Mouse (Mus musculus) bone marrow, adult 2 months (tissue): Measurements from ENCODE around the gene Reln. TPM values are rescaled to one million over a fixed set of nuclear protein-coding genes. Genes with fewer than 3 reads are reported as not detected.

Experiments used
- H3K27ac ChIP-seq: fragments of 200-500 bp; 2 replicates; pipeline ENCODE4 v1.5.1; 2012; ENCODE audit warnings: low read depth, mild to moderate bottlenecking, control low read depth, inconsistent platforms, low read length; ENCODE audit not compliant: control insufficient read depth, poor library complexity, insufficient read depth
- H3K4me1 ChIP-seq: fragments of 200-500 bp; 2 replicates; pipeline ENCODE4 v1.6.1; 2011; ENCODE audit warnings: low read length; ENCODE audit not compliant: control insufficient read depth, insufficient read depth
- H3K4me3 ChIP-seq: fragments of 200-500 bp; replicated peaks from 2 replicates; pipeline ENCODE3; 2011; ENCODE audit warnings: mild to moderate bottlenecking, low read depth, low read length, control low read depth; ENCODE audit not compliant: control insufficient read depth
- CTCF ChIP-seq: fragments of 200-500 bp; IDR thresholded peaks from 2 replicates; pipeline ENCODE4 v1.5.1; 2011; ENCODE audit warnings: low read length, control low read depth; ENCODE audit not compliant: control insufficient read depth, insufficient read depth
- POLR2A ChIP-seq: fragments of 200-500 bp; IDR thresholded peaks from 2 replicates; pipeline ENCODE4 v1.6.1; 2011; ENCODE audit warnings: low read depth, mild to moderate bottlenecking, control low read depth, low read length, borderline replicate concordance; ENCODE audit not compliant: control insufficient read depth
- whole genome bisulfite sequencing: fragments of 180-500 bp; shearing (Covaris S2); methylation state at CpG from one replicate; pipeline ENCODE4 v1.1.7; 2018; 5-methylcytosine and 5-hydroxymethylcytosine counted together
- polyA plus RNA-seq: library from polyadenylated mRNA; stranded (reverse); fragments of >200 nt; gene quantifications from 2 replicates; pipeline ENCODE4 v1.2.4, GENCODE M21; 2011; ENCODE audit warnings: low replicate concordance; ENCODE audit not compliant: missing spikeins, insufficient read depth, insufficient read length

Reln gene
- polyA plus RNA-seq, 1 experiment: 8.9 TPM

DNA sequence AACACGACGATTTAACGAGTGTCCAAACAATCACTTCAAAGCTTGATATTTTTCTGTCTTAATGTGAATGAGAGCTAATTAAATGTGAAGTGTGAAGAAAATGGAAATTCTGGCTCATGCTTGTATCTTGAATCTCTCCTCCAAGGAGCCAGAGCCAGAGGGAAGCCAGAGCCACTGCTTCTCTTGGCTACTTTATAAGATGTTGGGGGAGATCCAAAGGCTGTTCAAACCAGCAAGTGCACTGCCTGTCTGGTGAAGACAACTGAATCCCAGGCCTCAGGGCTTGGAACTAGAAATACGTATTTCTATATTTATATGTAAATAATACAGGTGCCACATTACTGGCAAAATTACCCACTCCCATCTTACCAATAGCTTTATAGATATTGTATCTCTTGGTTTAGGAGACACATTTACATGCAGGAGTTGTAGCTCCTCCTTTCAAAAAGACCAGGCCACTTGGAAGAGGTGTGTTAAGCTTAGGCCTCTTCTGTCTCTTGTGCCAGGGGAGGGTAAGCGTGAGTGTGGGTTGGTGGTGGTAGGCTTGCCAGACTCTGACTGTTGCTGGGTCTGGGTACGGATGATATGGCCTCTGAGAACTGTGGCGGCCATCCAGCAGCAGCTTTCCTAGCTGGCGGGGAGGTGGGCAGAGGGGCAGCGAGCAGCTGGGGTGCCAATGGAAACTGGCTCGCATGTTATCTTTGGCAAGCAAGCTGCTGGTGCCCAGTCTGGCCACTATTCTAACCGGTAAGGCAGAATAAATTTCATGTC, 395.6 kb downstream of the Reln start:
- Histone ChIP-seq H3K4me3 (no peak overlapping the region), H3K4me1 (no peaks in the 10 kb centered on the region), H3K27ac (no peak overlapping the region)
- TF ChIP-seq CTCF (no peak), POLR2A (no peak)
- WGBS: 75% methylated on average over 11 of the region's 11 CpGs

DNA sequence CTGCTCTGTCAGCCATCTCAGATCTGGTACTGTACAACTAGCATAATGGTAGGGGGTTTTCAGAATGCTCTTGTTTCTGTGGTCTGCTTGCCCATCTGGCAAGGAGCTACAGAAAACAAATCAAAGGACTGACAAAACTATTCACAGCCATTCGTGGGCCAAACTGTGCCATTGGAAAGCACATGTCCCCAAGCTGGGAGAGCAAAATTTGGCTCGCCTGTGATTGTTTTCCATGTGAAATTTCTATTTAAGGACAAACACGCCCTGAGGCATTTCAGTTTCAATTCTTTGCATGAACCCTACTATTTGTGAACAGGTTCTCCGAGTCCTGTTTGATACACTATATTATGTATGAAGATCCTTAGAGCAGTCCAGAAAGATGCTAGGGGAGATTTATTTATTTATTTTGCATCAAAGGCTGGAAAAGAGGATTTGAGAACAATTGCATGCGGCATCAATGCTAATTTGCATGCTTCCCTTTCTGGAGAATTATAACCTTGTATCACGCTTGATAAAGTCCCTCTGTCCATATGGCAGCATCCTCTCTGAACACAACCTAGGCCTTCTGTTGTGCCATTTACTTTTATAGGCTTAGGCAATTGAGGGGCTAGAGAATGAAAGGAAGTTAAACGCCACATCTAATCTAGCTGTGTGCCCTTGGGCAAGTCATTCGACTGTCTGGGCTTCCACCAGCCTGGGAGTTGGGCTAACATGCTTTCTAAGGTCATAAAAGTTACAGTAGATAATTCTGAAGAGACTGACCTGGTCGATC, 396.7 kb downstream of the Reln start:
- 78% methylated on average over 9 of the region's 9 CpGs for WGBS
- H3K27ac ChIP-seq: no peak overlapping the region

DNA sequence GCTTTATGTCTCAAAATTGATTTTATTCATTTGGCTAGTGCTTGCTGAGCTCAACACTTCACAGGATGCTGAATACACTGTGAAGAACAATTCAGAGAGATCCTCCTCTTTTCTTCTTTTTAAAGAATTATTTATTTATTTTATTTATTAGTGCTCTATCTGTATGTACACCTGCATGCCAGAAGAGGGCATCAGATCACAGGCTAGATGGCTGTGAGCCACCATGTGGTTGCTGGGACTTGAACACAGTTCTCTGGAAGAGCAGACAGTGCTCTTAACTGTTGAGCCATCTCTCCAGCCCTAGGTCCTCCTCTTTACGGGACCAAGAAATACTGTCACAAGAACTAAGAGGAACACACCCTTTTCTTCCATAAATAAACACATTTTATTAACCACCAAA, 399.9 kb downstream of the Reln start:
- Histone ChIP-seq H3K4me1 (no peaks in the 10 kb centered on the region), H3K27ac (no peak overlapping the region), H3K4me3 (no peak overlapping the region)
- 79% methylated on average over 1 of the region's 1 CpGs for WGBS
- TF ChIP-seq CTCF (no peak), POLR2A (no peak)

More for the DNA sequence above, 396.7 kb downstream of the Reln start:
- TF ChIP-seq CTCF (no peak), POLR2A (no peak)
- Histone ChIP-seq H3K4me3 (no peak overlapping the region), H3K4me1 (no peaks in the 10 kb centered on the region)

DNA sequence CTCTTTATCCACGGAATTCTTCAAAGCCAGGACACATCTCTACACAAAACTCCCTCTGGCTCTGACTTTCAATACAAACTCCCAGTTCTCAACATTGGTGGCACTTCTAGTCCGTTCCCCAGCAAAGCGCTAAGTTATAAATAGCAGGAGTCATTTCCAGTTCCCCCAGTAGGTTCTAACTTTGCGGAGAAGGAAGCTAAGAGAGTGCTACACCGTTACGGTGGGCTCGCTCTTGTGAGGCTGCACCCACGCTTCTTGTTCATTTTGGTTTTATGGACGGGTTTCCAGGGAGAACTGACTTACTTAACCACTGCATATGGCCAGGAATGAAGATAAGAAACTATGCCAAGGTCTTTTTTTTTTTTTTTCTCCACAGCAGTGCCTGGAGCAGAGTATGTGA, 405.1 kb downstream of the Reln start:
- TF ChIP-seq CTCF (no peak), POLR2A (no peak)
- Histone ChIP-seq H3K4me1 (no peaks in the 10 kb centered on the region), H3K27ac (no peak overlapping the region), H3K4me3 (no peak overlapping the region)
- 57% methylated on average over 9 of the region's 9 CpGs for WGBS

DNA sequence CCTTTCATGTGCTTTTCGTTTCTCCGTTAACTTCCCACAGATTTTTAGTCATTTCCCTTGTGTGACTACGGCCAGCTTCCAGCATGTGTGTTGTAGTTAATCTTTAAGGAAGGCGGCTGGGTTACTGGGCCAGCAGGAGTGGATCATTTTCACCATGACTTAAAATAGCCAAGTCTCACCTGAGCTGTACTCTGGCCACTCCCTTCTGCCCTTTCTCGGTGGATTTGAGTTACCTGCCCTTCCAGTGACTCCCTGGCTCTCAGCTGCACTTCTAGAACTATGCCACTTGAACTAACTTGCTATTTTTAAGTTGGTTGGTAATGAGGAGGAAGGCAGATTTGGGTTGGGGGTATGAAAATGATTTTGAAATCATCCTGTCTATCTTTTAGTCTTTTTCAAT, 406.4 kb downstream of the Reln start:
- WGBS: 77% methylated on average over 5 of the region's 5 CpGs
- no peak overlapping the region for H3K27ac ChIP-seq
- no peak overlapping the region for H3K4me3 ChIP-seq
- H3K4me1 ChIP-seq: no peaks in the 10 kb centered on the region
- TF ChIP-seq CTCF: no peak
- TF ChIP-seq POLR2A: no peak

DNA sequence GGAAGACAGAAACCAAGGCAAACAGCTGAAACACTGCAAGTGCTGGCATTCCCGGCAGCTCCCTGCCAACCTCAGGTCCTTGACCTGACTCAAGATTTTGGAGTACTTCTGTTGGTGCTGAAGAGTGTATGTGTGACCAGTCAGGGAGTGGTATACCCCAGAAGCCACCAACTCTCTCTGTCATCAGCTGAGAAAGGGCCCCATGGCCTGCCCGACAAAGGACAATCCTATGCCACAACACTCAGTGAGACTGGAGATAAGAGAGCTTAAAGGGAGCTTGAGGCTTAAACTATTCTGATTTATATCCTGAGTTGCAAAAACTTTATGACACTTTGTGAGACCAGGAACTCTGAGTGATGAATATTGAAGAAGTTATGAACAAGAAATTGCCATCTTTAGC, 407.9 kb downstream of the Reln start:
- whole genome bisulfite sequencing: 77% methylated on average over 2 of the region's 2 CpGs
- Histone ChIP-seq H3K4me1 (no peaks in the 10 kb centered on the region), H3K4me3 (no peak overlapping the region), H3K27ac (no peak overlapping the region)
- TF ChIP-seq CTCF (no peak), POLR2A (no peak)

DNA sequence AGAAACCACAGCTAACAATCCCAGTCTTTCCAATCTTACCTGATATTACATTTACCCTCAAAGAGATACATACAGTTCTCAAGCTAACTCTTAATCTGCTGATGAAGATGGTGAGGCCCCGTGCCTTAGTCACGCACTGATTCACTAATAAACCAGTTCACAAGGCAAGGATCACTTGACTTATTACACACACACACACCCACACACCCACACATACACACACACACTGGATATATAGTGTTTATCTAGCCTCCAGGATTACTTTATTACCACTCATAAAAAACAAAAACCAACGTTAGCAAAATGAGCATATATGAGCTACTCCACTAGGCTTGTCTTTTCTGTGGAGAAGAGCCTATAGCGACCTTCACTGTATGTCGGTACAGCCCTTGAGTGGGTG, 408.4 kb downstream of the Reln start:
- WGBS: 79% methylated on average over 5 of the region's 5 CpGs
- TF ChIP-seq CTCF: no peak
- no peak for TF ChIP-seq POLR2A

DNA sequence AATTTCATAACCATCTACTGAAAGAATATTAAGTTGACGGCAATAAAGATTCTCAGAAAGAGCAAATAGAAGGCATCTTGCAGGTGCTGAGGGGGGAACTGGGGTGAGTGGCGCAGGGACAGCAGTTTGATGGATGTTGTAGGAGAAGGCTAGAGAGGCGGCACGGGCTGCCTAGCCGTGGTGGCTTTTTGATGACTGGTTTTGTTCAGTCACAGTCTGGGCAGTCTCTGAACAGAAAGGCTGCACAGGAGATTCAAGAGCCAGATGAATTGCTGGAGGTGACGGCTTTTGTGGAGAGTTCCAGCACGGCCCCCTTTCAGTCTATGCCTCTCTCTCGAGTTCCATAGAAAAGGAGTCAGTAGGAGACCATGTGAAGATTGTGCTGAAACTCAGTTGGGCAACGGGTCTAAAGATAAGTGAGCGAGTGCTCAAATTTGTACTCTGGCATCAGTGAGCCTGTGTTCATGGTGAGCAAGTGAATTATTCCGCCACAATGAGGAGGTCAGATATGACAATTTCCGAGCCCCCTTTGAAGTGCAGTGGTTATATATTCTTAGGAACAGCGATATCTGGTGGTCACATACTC, 409.6 kb downstream of the Reln start:
- H3K4me1 ChIP-seq: no peaks in the 10 kb centered on the region
- H3K4me3 ChIP-seq: no peak overlapping the region
- no peak overlapping the region for H3K27ac ChIP-seq
- WGBS: 83% methylated on average over 13 of the region's 13 CpGs
- TF ChIP-seq CTCF (no peak), POLR2A (no peak)

More for the DNA sequence above, 408.4 kb downstream of the Reln start:
- Histone ChIP-seq H3K4me3 (no peak overlapping the region), H3K4me1 (no peaks in the 10 kb centered on the region), H3K27ac (no peak overlapping the region)
